Mouse (Mus musculus) kidney, embryonic 16.5 days (tissue): ENCODE data around the gene Rbm24. TPM values are rescaled to one million over a fixed set of nuclear protein-coding genes. Genes with fewer than 3 reads are reported as not detected.

Source experiments
- ATAC-seq: fragments of 200-750 bp; cut with Nextera tagmentation; 2 replicates; pipeline ENCODE4 v1.8.0; 2017; ENCODE audit warnings: moderate TSS enrichment; ENCODE audit not compliant: low FRiP score, low TSS enrichment
- H3K27ac ChIP-seq: fragments of 300-500 bp; sonication (generic); 2 replicates; pipeline ENCODE4 v1.5.1; 2014; ENCODE audit warnings: low read length
- H3K27me3 ChIP-seq: fragments of 300-500 bp; sonication (generic); 2 replicates; pipeline ENCODE4 v1.6.1; 2014; ENCODE audit warnings: low read length, control low read depth, mixed read lengths; ENCODE audit not compliant: insufficient read depth
- H3K36me3 ChIP-seq: fragments of 300-500 bp; sonication (generic); 2 replicates; pipeline ENCODE4 v1.6.1; 2014; ENCODE audit warnings: low read length, control low read depth, mixed read lengths; ENCODE audit not compliant: insufficient read depth
- H3K4me1 ChIP-seq: fragments of 300-500 bp; sonication (generic); 2 replicates; pipeline ENCODE4 v1.6.1; 2014; ENCODE audit warnings: low read length, control low read depth, mixed read lengths; ENCODE audit not compliant: insufficient read depth
- H3K4me2 ChIP-seq: fragments of 300-500 bp; sonication (generic); replicated peaks from 2 replicates; pipeline ENCODE4 v1.6.1; 2014; ENCODE audit warnings: low read depth, low read length
- H3K4me3 ChIP-seq: fragments of 300-500 bp; sonication (generic); 2 replicates; pipeline ENCODE4 v1.5.1; 2014; ENCODE audit warnings: mild to moderate bottlenecking, low read length
- H3K9ac ChIP-seq: fragments of 300-500 bp; sonication (generic); replicated peaks from 2 replicates; pipeline ENCODE4 v1.6.1; 2014; ENCODE audit warnings: low read length
- H3K9me3 ChIP-seq: fragments of 300-500 bp; sonication (generic); 2 replicates; pipeline ENCODE4 v1.6.1; 2016; ENCODE audit warnings: low read length, control low read depth
- WGBS: fragments of 180-500 bp; shearing (Covaris S2); extraction: QIAGEN DNeasy Blood & Tissue Kit; methylation state at CpG from one replicate; pipeline ENCODE4 v1.1.7; 2014; 5-methylcytosine and 5-hydroxymethylcytosine counted together
- polyA plus RNA-seq: library from polyadenylated mRNA; unstranded; fragments of >200 nt; fragmentation: Nextera tagmentation; extraction: Ambion mirVana; gene quantifications from 2 replicates; pipeline ENCODE4 v1.2.1, GENCODE M21; 2015

Rbm24 gene
- polyA plus RNA-seq, 1 experiment from 2014 or later = 1.7 TPM

- Histone ChIP-seq H3K4me1 (no peaks in the 10 kb centered on the region), H3K9ac (no peak overlapping the region), H3K4me2 (no peak overlapping the region), H3K27ac (no peak overlapping the region), H3K36me3 (no peaks in the 10 kb centered on the region), H3K27me3 (no peaks in the 10 kb centered on the region), H3K4me3 (no peak overlapping the region), H3K9me3 (no peaks in the 10 kb centered on the region)
- no peak for ATAC-seq
- WGBS = 76% methylated on average over 3 of the region's 3 CpGs
These were observed 33.3 kb downstream of the Rbm24 start for GRCm38 (mm10) chr13:46451548-46451947.

GRCm38 (mm10) chr13:46459546-46459945 lies 41.3 kb downstream of the Rbm24 start:
- no peaks in the 10 kb centered on the region for H3K36me3 ChIP-seq
- H3K4me1 ChIP-seq = no peaks in the 10 kb centered on the region
- ATAC-seq = no peak
- no peak overlapping the region for H3K27ac ChIP-seq
- H3K4me2 ChIP-seq = no peak overlapping the region
- no peaks in the 10 kb centered on the region for H3K9me3 ChIP-seq
- no peaks in the 10 kb centered on the region for H3K27me3 ChIP-seq
- H3K9ac ChIP-seq = no peak overlapping the region
- 58% methylated on average over 10 of the region's 10 CpGs for WGBS
- H3K4me3 ChIP-seq = no peak overlapping the region

GRCm38 (mm10) chr13:46462280-46462679 lies 44.0 kb downstream of the Rbm24 start:
- Histone ChIP-seq H3K4me1 (no peaks in the 10 kb centered on the region), H3K27me3 (no peaks in the 10 kb centered on the region), H3K9ac (no peak overlapping the region), H3K27ac (no peak overlapping the region), H3K9me3 (no peaks in the 10 kb centered on the region), H3K4me2 (no peak overlapping the region), H3K4me3 (no peak overlapping the region), H3K36me3 (no peaks in the 10 kb centered on the region)
- ATAC-seq = no peak
- WGBS = 90% methylated on average over 4 of the region's 4 CpGs

GRCm38 (mm10) chr13:46463764-46464163 lies 45.5 kb downstream of the Rbm24 start:
- ATAC-seq = no peak
- Histone ChIP-seq H3K4me2 (no peak overlapping the region), H3K9ac (no peak overlapping the region), H3K4me1 (no peaks in the 10 kb centered on the region), H3K27ac (no peak overlapping the region), H3K4me3 (no peak overlapping the region), H3K9me3 (no peaks in the 10 kb centered on the region), H3K36me3 (no peaks in the 10 kb centered on the region), H3K27me3 (no peaks in the 10 kb centered on the region)
- WGBS = 62% methylated on average over 3 of the region's 3 CpGs

DNA sequence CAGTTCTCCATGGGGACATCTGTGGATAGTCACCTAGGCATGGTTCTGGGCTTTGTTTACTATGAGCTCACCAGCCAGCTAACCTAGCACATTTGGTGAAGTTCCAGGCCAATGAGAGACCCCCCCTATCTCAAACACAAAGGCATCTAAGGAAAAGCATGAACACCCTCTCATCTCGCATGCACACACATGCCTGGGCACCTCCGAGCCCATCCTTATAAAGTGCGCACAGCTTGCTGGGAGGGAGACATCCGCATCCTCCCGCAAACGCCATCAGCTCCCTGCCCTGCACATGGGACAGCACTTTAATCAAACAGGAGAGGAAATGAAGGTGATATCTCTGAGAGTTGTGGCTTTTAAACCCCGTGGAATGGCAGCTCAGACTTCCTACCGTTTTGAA lies 50.0 kb downstream of the Rbm24 start:
- ATAC-seq = no peak
- 47% methylated on average over 8 of the region's 8 CpGs for WGBS
- H3K4me1 ChIP-seq = no peaks in the 10 kb centered on the region
- H3K4me3 ChIP-seq = no peak overlapping the region
- H3K9ac ChIP-seq = no peak overlapping the region
- H3K36me3 ChIP-seq = no peaks in the 10 kb centered on the region
- H3K27me3 ChIP-seq = no peaks in the 10 kb centered on the region
- H3K4me2 ChIP-seq = no peak overlapping the region
- H3K9me3 ChIP-seq = no peaks in the 10 kb centered on the region
- no peak overlapping the region for H3K27ac ChIP-seq

GRCm38 (mm10) chr13:46469536-46469935 lies 51.3 kb downstream of the Rbm24 start:
- H3K27me3 ChIP-seq = no peaks in the 10 kb centered on the region
- no peak for ATAC-seq
- H3K9ac ChIP-seq = no peak overlapping the region
- no peaks in the 10 kb centered on the region for H3K36me3 ChIP-seq
- no peak overlapping the region for H3K4me2 ChIP-seq
- H3K4me1 ChIP-seq = no peaks in the 10 kb centered on the region
- H3K4me3 ChIP-seq = no peak overlapping the region
- no peak overlapping the region for H3K27ac ChIP-seq
- H3K9me3 ChIP-seq = no peaks in the 10 kb centered on the region
- WGBS = 87% methylated on average over 2 of the region's 2 CpGs

Other genes starting within 250 kb of the Rbm24 start
- gene Stmnd1, start 144.7 kb upstream of the Rbm24 start, polyA plus RNA-seq = 0.19 and 0.30 TPM in 2 replicates
- 7.3 and 8.1 TPM in 2 replicates for gene Cap2, start 83.4 kb downstream of the Rbm24 start, polyA plus RNA-seq